Mouse (Mus musculus) CH12.LX (cell line): ENCODE results near the gene Map1lc3b. TPM values are rescaled to one million over a fixed set of nuclear protein-coding genes. Genes with fewer than 3 reads are reported as not detected.

Experiments
- DNase-seq: peaks from one replicate; pipeline ENCODE4 v3.0.0-alpha.2; 2013; ENCODE audit errors: extremely low read depth
- H3K27ac ChIP-seq: 2 replicates; pipeline ENCODE4 v1.5.1; 2012; ENCODE audit warnings: low read depth, mild to moderate bottlenecking, control low read depth, moderate library complexity; ENCODE audit not compliant: insufficient read depth
- H3K27me3 ChIP-seq: replicated peaks from 2 replicates; pipeline ENCODE3; 2012; ENCODE audit warnings: inconsistent platforms
- H3K36me3 ChIP-seq, 2 experiments: replicated peaks in 1 of 2; 2 replicates each; pipeline versions ENCODE3 to v1.6.1; 2012; ENCODE audit warnings: inconsistent platforms in 1 of 2, low read length in 1 of 2, mild to moderate bottlenecking in 1 of 2, mixed read lengths in 1 of 2, moderate library complexity in 1 of 2; ENCODE audit not compliant: control insufficient read depth in 1 of 2, insufficient read depth in 1 of 2
- H3K4me1 ChIP-seq, 2 experiments: 2 replicates each; pipeline ENCODE4 v1.6.1; 2012; ENCODE audit warnings: inconsistent platforms in 1 of 2, moderate library complexity in 1 of 2; ENCODE audit not compliant: insufficient read depth in 2 of 2, control insufficient read depth in 1 of 2
- H3K4me2 ChIP-seq: 2 replicates; pipeline ENCODE4 v1.6.1; 2012; ENCODE audit warnings: low read depth, mild to moderate bottlenecking, control low read depth; ENCODE audit not compliant: poor library complexity, insufficient read depth, severe bottlenecking
- H3K4me3 ChIP-seq, 3 experiments: fragments of 150-350 bp in 1 of 3; sonication (generic) in 1 of 3; replicated peaks in 1 of 3; 2 replicates each; pipeline versions ENCODE3 to v1.5.1; 2011 to 2012; ENCODE audit warnings: low read depth in 2 of 3, low read length in 2 of 3, mild to moderate bottlenecking in 2 of 3, moderate library complexity in 2 of 3, control low read depth in 1 of 3, improper control_type of control experiment in 1 of 3, inconsistent platforms in 1 of 3, mixed read lengths in 1 of 3; ENCODE audit not compliant: poor library complexity in 1 of 3
- H3K79me2 ChIP-seq: replicated peaks from 2 replicates; pipeline ENCODE4 v1.6.1; 2012; ENCODE audit warnings: mild to moderate bottlenecking, moderate library complexity; ENCODE audit not compliant: control insufficient read depth, poor library complexity, insufficient read depth, severe bottlenecking; ENCODE audit errors: extremely low read depth
- H3K9ac ChIP-seq: 2 replicates; pipeline ENCODE4 v1.6.1; 2012; ENCODE audit warnings: low read depth, mild to moderate bottlenecking, control low read depth, moderate library complexity; ENCODE audit not compliant: insufficient read depth
- H3K9me3 ChIP-seq: replicated peaks from 2 replicates; pipeline ENCODE3; 2012; ENCODE audit warnings: low read length, inconsistent platforms, mixed read lengths
- CHD1 ChIP-seq: IDR thresholded peaks from 2 replicates; pipeline ENCODE4 v1.6.1; 2012; ENCODE audit warnings: low read depth, low read length, improper control_type of control experiment, inconsistent platforms
- CTCF ChIP-seq, 2 experiments: IDR thresholded peaks in 1 of 2; conservative IDR thresholded peaks in 1 of 2; 2 replicates each; pipeline ENCODE4 v1.5.1; 2011 to 2012; ENCODE audit warnings: low read depth in 2 of 2, low read length in 2 of 2, improper control_type of control experiment in 1 of 2, inconsistent platforms in 1 of 2, mild to moderate bottlenecking in 1 of 2, moderate library complexity in 1 of 2
- HCFC1 ChIP-seq: IDR thresholded peaks from 2 replicates; pipeline ENCODE4 v1.6.1; 2012; ENCODE audit warnings: low read depth, mild to moderate bottlenecking, inconsistent platforms, low read length, improper control_type of control experiment
- JUN ChIP-seq: IDR thresholded peaks from 2 replicates; pipeline ENCODE4 v1.6.1; 2011; ENCODE audit warnings: low read depth, mild to moderate bottlenecking, low read length, improper control_type of control experiment, moderate library complexity; ENCODE audit not compliant: insufficient read depth
- KAT2A ChIP-seq: IDR thresholded peaks from 2 replicates; pipeline ENCODE4 v1.6.1; 2012; ENCODE audit warnings: low read length, improper control_type of control experiment, inconsistent platforms; ENCODE audit not compliant: insufficient replicate concordance
- MAZ ChIP-seq: IDR thresholded peaks from 2 replicates; pipeline ENCODE4 v1.6.1; 2012; ENCODE audit warnings: low read depth, mild to moderate bottlenecking, inconsistent platforms, low read length, improper control_type of control experiment, moderate library complexity
- MXI1 ChIP-seq: IDR thresholded peaks from 2 replicates; pipeline ENCODE4 v1.6.1; 2011; ENCODE audit warnings: mild to moderate bottlenecking, low read depth, low read length, improper control_type of control experiment
- MYC ChIP-seq: IDR thresholded peaks from 2 replicates; pipeline ENCODE4 v1.6.1; 2011; ENCODE audit warnings: low read depth, mild to moderate bottlenecking, improper control_type of control experiment, low read length
- SIN3A ChIP-seq: IDR thresholded peaks from 2 replicates; pipeline ENCODE4 v1.6.1; 2012; ENCODE audit warnings: low read length, improper control_type of control experiment, inconsistent platforms
- SMC3 ChIP-seq: IDR thresholded peaks from 2 replicates; pipeline ENCODE4 v1.6.1; 2011; ENCODE audit warnings: low read depth, low read length, improper control_type of control experiment
- TBP ChIP-seq: conservative IDR thresholded peaks from 2 replicates; pipeline ENCODE4 v1.6.1; 2011; ENCODE audit warnings: low read depth, low read length, improper control_type of control experiment
- ZNF384 ChIP-seq: IDR thresholded peaks from 2 replicates; pipeline ENCODE4 v1.6.1; 2012; ENCODE audit warnings: low read depth, low read length, improper control_type of control experiment, inconsistent platforms
- dilution Hi-C: fragments of 300-500 bp; cut with MboI; formaldehyde crosslinking; loops from 2 replicates; pipeline ENCODE4 v1.14.3; 2020; ENCODE audit warnings: low sequenced_read_pairs; ENCODE audit not compliant: extremely low pct_unique_long_range_greater_than_20kb, extremely low pct_ligation_motif_present
- in situ Hi-C: fragments of 300-500 bp; cut with MboI; formaldehyde crosslinking; loops from 3 replicates; pipeline ENCODE4 v1.14.3; 2019; ENCODE audit warnings: low sequenced_read_pairs, low pct_ligation_motif_present, low pct_unique_long_range_greater_than_20kb, mixed read lengths
- polyA plus RNA-seq: library from polyadenylated mRNA; unstranded; fragments of >175 nt; gene quantifications from 2 replicates; pipeline ENCODE4 v1.2.1, GENCODE M21; 2012; ENCODE audit warnings: low read depth; ENCODE audit not compliant: insufficient read length
- total RNA-seq, 2 experiments: library from RNA; depleted of rRNA; stranded (reverse); fragments of 300-350 nt in 1 of 2; fragments of >200 nt in 1 of 2; gene quantifications; 2 replicates each; pipeline ENCODE4 v1.2.3; 2012 to 2014

Map1lc3b gene
- total and polyA plus RNA-seq, 3 experiments = 45.7 to 55.8 (median 48.9) TPM

DNA sequence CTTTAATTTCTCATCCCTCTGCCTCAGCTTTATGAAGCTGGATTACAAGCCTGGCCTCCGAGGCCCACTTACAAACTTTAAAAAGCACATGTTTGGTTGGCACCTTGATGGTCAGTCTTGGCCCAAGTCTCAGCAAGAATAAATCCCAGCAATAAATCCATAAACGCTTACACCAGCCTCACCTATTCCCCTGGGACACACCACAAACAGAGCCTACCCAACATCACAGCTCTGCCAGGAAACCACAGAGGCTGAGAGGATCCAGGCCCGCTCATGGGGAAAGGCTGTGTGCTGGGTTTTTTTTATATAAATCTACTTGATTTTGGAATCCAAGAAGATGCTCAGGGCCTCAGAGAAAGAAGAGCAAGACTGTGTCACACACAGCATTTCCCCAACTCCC, 14.5 kb upstream of the Map1lc3b start:
- TF ChIP-seq CHD1 = no peak
- TF ChIP-seq KAT2A = no peak
- no peak for TF ChIP-seq SIN3A
- TF ChIP-seq TBP = no peak
- TF ChIP-seq MAZ = no peak
- no peak for TF ChIP-seq ZNF384
- no peak for TF ChIP-seq CTCF (conservative IDR thresholded peaks at IDR 0.05 in 1 of 2, IDR thresholded peaks at IDR 0.05 in 1 of 2; ENCODE audit: low read depth in 2 of 2, low read length in 2 of 2)
- TF ChIP-seq HCFC1 = no peak
- TF ChIP-seq SMC3 = no peak
- TF ChIP-seq MYC = no peak
- peaks cover 17 to 44% of the 10 kb centered on the region in 2 experiments for H3K4me1 ChIP-seq
- H3K79me2 ChIP-seq = peaks cover 41% of the 10 kb centered on the region
- H3K27ac ChIP-seq = no peak overlapping the region
- no peaks in the 10 kb centered on the region for H3K9me3 ChIP-seq
- no peaks in the 10 kb centered on the region for H3K27me3 ChIP-seq
- H3K4me3 ChIP-seq = no peak overlapping the region
- H3K4me2 ChIP-seq = no peak overlapping the region
- H3K36me3 ChIP-seq = peaks cover 0 to 42% of the 10 kb centered on the region in 2 experiments
- in situ Hi-C loops = loop anchor here (25.0 kb wide), 1 partner anchor 862 kb away; the partner anchor contains the start of genes Cyba and Mvd
- dilution Hi-C loops = no loop called here
- no peak for DNase-seq
- no peak overlapping the region for H3K9ac ChIP-seq

DNA sequence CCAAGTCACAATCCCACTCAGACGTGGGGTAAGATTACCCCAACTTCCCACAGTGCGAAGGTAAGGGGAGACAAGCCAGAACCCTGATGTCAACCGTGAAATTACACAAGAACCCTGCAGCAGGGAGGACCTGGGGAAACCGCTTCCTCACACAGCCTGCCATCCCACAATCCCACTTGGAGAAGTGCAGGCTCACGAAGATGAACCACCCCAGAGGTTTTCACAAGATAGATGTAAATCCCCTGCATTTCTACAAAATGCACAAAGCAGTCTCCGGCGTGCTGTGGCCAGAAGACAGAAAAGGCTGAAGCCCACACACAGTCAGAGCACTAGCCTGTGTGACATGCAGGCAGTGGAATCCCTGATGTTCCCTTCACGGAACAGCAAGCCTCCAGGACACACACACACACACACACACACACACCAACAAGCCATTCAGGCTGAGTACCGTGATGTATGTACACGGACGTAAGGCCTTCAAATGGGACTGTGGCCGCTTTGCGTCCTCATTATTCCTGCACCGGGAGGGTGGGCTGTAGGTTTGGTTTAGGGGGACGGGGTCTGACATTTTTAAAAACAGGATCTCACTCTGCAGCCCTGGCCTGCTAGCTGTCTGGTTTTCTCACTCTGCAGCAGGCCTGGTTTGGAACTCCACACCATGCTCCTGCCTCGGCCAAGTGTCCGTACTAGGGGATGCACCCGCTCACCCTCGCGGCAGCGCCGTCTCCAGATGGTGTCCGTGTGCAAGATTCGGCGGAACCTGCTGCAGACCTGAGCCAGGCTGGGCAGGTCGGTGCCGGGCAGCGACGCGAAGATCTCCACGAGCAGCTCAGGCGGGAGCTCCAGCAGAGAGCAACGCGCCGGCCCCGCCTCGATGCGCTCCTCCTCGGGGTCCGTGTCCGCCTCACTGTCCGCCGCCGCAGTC, 12.1 kb upstream of the Map1lc3b start:
- in situ Hi-C loops = loop anchor here (25.0 kb wide), 1 partner anchor 859 kb away; the partner anchor contains the start of genes Cyba and Mvd
- dilution Hi-C loops = no loop called here
- H3K4me1 ChIP-seq = peaks cover 19 to 52% of the 10 kb centered on the region in 2 experiments
- peaks cover 38% of the 10 kb centered on the region for H3K79me2 ChIP-seq
- peak overlapping the region; percentile 88 to 98 (median 93) for H3K4me3 ChIP-seq
- H3K27me3 ChIP-seq = peaks cover 4% of the 10 kb centered on the region
- no peaks in the 10 kb centered on the region for H3K9me3 ChIP-seq
- H3K9ac ChIP-seq = peak overlapping the region; percentile 64
- H3K36me3 ChIP-seq = peaks cover 0 to 21% of the 10 kb centered on the region in 2 experiments
- DNase-seq = no peak
- H3K27ac ChIP-seq = peak overlapping the region; percentile 24
- peak overlapping the region; percentile 74 for H3K4me2 ChIP-seq
- TF ChIP-seq MXI1 = peak; percentile 58; the same call in 1 of the 2 replicates
- peak; percentile 5; the same call in 1 of the 2 replicates for TF ChIP-seq SIN3A
- no peak for TF ChIP-seq JUN
